Mouse (Mus musculus) left cerebral cortex, adult 9 months (tissue): ENCODE results near the gene B9d2.
"Not testable (repeated sequence)": the region's sequence is repeated elsewhere in the genome, so short reads cannot be mapped to it uniquely, and the experiment has no call there.

Experiments used
- DNase-seq, 2 experiments: peaks; one replicate each; pipeline ENCODE4 v3.0.0; 2022; ENCODE audit warnings: low spot score in 2 of 2

Gene B9d2

GRCm38 (mm10) chr7:25704716-25705364 is 24.3 kb downstream of the B9d2 start:
- no peak for DNase-seq

GRCm38 (mm10) chr7:25705801-25706251 is 25.2 kb downstream of the B9d2 start:
- DNase-seq = peak in 1 of 2 experiments; percentile 69

GRCm38 (mm10) chr7:25706578-25707170 is 26.1 kb downstream of the B9d2 start:
- DNase-seq = no peak

GRCm38 (mm10) chr7:25707581-25708292 is 27.2 kb downstream of the B9d2 start:
- no peak for DNase-seq

- DNase-seq = peak in 1 of 2 experiments; percentile 41
Observed at GRCm38 (mm10) chr7:25709961-25710360, 29.4 kb downstream of the B9d2 start.

GRCm38 (mm10) chr7:25710519-25711130 is 30.0 kb downstream of the B9d2 start:
- DNase-seq = peak in 1 of 2 experiments; percentile 66

- DNase-seq = no peak
Observed at GRCm38 (mm10) chr7:25711165-25711564, 30.6 kb downstream of the B9d2 start.

GRCm38 (mm10) chr7:25711731-25712197 is 31.2 kb downstream of the B9d2 start:
- DNase-seq = peak in 1 of 2 experiments; percentile 51

- no peak for DNase-seq
Observed at GRCm38 (mm10) chr7:25712801-25713200, 32.2 kb downstream of the B9d2 start.

GRCm38 (mm10) chr7:25714581-25714980 is 34.0 kb downstream of the B9d2 start:
- no peak for DNase-seq

- no peak for DNase-seq
Observed at GRCm38 (mm10) chr7:25715731-25716271, 35.2 kb downstream of the B9d2 start.

- DNase-seq = no peak
Observed at GRCm38 (mm10) chr7:25717478-25717877, 36.9 kb downstream of the B9d2 start.

GRCm38 (mm10) chr7:25718788-25719417 is 38.3 kb downstream of the B9d2 start, which contains the start of gene Ccdc97:
Gene Ccdc97, minus strand, starts transcription at chr7:25719088.
- peak; percentile 90 to 96 for DNase-seq

- peak in 1 of 2 experiments; percentile 84 for DNase-seq
Observed at GRCm38 (mm10) chr7:25719761-25720610, 39.4 kb downstream of the B9d2 start.

- DNase-seq = no peak
Observed at GRCm38 (mm10) chr7:25720760-25721159, 40.2 kb downstream of the B9d2 start.

- not testable (repeated sequence) for DNase-seq
Observed at GRCm38 (mm10) chr7:25721776-25722175, 41.2 kb downstream of the B9d2 start.

GRCm38 (mm10) chr7:25725886-25726285 is 45.3 kb downstream of the B9d2 start:
- DNase-seq = no peak

GRCm38 (mm10) chr7:25727800-25728199 is 47.2 kb downstream of the B9d2 start:
- no peak for DNase-seq

GRCm38 (mm10) chr7:25729396-25729795 is 48.8 kb downstream of the B9d2 start:
- no peak for DNase-seq

GRCm38 (mm10) chr7:25729862-25730261 is 49.3 kb downstream of the B9d2 start:
- no peak for DNase-seq
